Mouse (Mus musculus) megakaryocyte-erythroid progenitor cell, adult 5-6 weeks (primary cell): Measurements from ENCODE around the gene Kcng4. TPM values are rescaled to one million over a fixed set of nuclear protein-coding genes. Genes with fewer than 3 reads are reported as not detected.

ENCODE experiments used
- total RNA-seq, 2 experiments: library from RNA; stranded (forward) in 1 of 2; stranded (reverse) in 1 of 2; fragments of 200-1000, 215-1000 nt in 1 of 2; fragments of >200 nt in 1 of 2; fragmentation: Nextera tagmentation in 1 of 2; gene quantifications; 2 replicates each; pipeline ENCODE4 v1.2.3; 2014 to 2017

Kcng4 gene
- total RNA-seq, 2 experiments from 2014 or later = not detected

Other genes starting within 250 kb of the Kcng4 start
- gene Mlycd, start 240.8 kb downstream of the Kcng4 start, total RNA-seq (2014; fragmentation: Nextera tagmentation) = 5.9 and 9.0 TPM in 2 replicates
- 5.8 and 6.2 TPM in 2 replicates for gene Mlycd, start 240.8 kb downstream of the Kcng4 start, total RNA-seq (2017)
- 0.15 TPM in 1 of 2 replicates, not detected in the other for gene Osgin1, start 201.6 kb downstream of the Kcng4 start, total RNA-seq (2014; fragmentation: Nextera tagmentation)
- gene Osgin1, start 201.6 kb downstream of the Kcng4 start, total RNA-seq (2017) = not detected in 2 replicates
- not detected in 2 replicates for gene Necab2, start 189.0 kb downstream of the Kcng4 start, total RNA-seq (2014; fragmentation: Nextera tagmentation)
- gene Necab2, start 189.0 kb downstream of the Kcng4 start, total RNA-seq (2017) = not detected in 2 replicates
- not detected in 2 replicates for gene Slc38a8, start 134.0 kb downstream of the Kcng4 start, total RNA-seq (2014; fragmentation: Nextera tagmentation)
- gene Slc38a8, start 134.0 kb downstream of the Kcng4 start, total RNA-seq (2017) = 0.38 TPM in 1 of 2 replicates, not detected in the other
- 58.2 and 97.1 TPM in 2 replicates for gene Mbtps1, start 76.9 kb downstream of the Kcng4 start, total RNA-seq (2014; fragmentation: Nextera tagmentation)
- 35.4 and 36.7 TPM in 2 replicates for gene Mbtps1, start 76.9 kb downstream of the Kcng4 start, total RNA-seq (2017)
- 22.6 and 32.0 TPM in 2 replicates for gene Hsdl1, start 60.5 kb downstream of the Kcng4 start, total RNA-seq (2014; fragmentation: Nextera tagmentation)
- gene Hsdl1, start 60.5 kb downstream of the Kcng4 start, total RNA-seq (2017) = 36.1 and 52.6 TPM in 2 replicates
- gene Dnaaf1, start 60.4 kb downstream of the Kcng4 start, total RNA-seq (2014; fragmentation: Nextera tagmentation) = 0.24 TPM in 1 of 2 replicates, not detected in the other
- 0.38 TPM in 1 of 2 replicates, not detected in the other for gene Dnaaf1, start 60.4 kb downstream of the Kcng4 start, total RNA-seq (2017)
- 23.5 and 24.6 TPM in 2 replicates for gene Taf1c, start 30.5 kb downstream of the Kcng4 start, total RNA-seq (2014; fragmentation: Nextera tagmentation)
- gene Taf1c, start 30.5 kb downstream of the Kcng4 start, total RNA-seq (2017) = 18.5 and 21.8 TPM in 2 replicates
- gene Adad2, start 22.9 kb downstream of the Kcng4 start, total RNA-seq (2014; fragmentation: Nextera tagmentation) = not detected in 2 replicates
- gene Adad2, start 22.9 kb downstream of the Kcng4 start, total RNA-seq (2017) = not detected in 2 replicates
- gene Wfdc1, start 30.7 kb upstream of the Kcng4 start, total RNA-seq (2014; fragmentation: Nextera tagmentation) = not detected in 2 replicates
- not detected in 2 replicates for gene Wfdc1, start 30.7 kb upstream of the Kcng4 start, total RNA-seq (2017)
- not detected in 2 replicates for gene Atp2c2, start 64.3 kb upstream of the Kcng4 start, total RNA-seq (2014; fragmentation: Nextera tagmentation)
- 0.56 TPM in 1 of 2 replicates, not detected in the other for gene Atp2c2, start 64.3 kb upstream of the Kcng4 start, total RNA-seq (2017)
- 8.5 and 12.4 TPM in 2 replicates for gene Tldc1, start 142.7 kb upstream of the Kcng4 start, total RNA-seq (2014; fragmentation: Nextera tagmentation)
- 5.7 and 11.5 TPM in 2 replicates for gene Tldc1, start 142.7 kb upstream of the Kcng4 start, total RNA-seq (2017)
- 24.4 and 63.9 TPM in 2 replicates for gene Cotl1, start 204.9 kb upstream of the Kcng4 start, total RNA-seq (2014; fragmentation: Nextera tagmentation)
- 30.4 and 44.2 TPM in 2 replicates for gene Cotl1, start 204.9 kb upstream of the Kcng4 start, total RNA-seq (2017)
- gene Klhl36, start 226.6 kb upstream of the Kcng4 start, total RNA-seq (2014; fragmentation: Nextera tagmentation) = 2.2 and 4.4 TPM in 2 replicates
- gene Klhl36, start 226.6 kb upstream of the Kcng4 start, total RNA-seq (2017) = 3.2 and 5.6 TPM in 2 replicates